Mouse (Mus musculus) CH12F3 (cell line): ENCODE measurements around the gene Fgfr2.

Source experiments
- in situ Hi-C: fragments of 300-500 bp; cut with MboI; formaldehyde crosslinking; loops from 2 replicates; pipeline ENCODE4 v1.14.3; 2020; ENCODE audit warnings: low sequenced_read_pairs

Gene Fgfr2

DNA sequence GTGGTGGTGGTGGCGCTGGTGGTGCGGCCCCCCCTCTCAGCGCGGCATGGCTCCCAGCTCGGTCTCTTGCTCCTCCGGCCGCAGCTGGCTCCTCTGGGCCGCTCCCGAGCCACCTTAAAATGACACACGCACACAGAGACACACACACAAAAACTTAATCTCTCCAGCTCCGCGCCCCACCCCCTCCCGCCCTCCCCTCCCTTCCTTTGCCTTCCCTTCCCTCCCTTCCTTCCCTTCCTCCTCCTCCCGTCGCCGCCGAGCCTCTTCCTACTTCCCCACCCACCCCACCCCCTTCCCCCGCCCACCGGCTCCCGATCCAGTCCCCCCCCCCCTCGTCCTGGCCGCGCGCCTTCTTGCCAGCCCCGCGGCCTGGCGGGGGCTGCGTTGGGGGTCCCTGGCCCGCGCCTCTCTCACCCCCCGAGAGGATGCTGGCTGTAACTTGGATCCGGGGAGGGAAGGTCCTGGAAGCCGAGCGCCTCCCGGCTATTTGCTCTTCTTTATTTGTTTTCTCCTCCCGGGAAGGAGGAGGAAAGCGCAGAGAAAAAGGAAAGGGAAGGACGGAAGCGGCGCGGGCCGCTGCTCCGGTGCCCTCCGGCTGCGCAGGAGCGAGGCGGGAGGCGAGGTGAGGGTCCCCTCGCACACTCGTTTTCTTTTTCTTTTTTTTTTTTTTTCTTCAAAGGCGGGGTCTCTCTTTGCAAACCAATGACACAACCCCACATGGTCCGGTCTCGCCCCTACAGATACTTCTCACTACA lies at the start of gene Fgfr2:
Gene Fgfr2 (minus strand): TSS at position 107 of the 755 bp plus-strand sequence.
- in situ Hi-C loops, result no loop called here

GRCm38 (mm10) chr7:133171403-133172032 lies 48.4 kb upstream of the Fgfr2 start:
- in situ Hi-C loops, result no loop called here

DNA sequence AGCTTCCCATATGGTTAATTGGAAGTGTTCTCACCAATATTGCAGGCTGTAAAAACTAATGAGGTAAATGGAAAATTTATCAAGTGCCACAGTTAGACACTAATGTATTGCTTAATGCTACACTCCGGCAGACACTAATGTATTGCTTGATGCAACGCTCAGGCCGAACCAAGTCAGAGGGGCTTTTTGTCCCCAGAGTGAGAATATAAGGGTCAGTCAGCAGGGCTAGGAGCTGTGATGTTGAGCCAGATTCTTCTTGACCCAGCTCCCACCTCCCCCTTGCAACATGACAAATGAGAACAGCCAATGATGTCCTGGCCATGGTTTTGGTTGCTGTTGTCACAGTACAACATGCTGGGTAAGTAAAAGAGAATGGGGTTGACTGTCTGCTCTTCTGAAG lies 45.8 kb upstream of the Fgfr2 start:
- in situ Hi-C loops, result no loop called here

DNA sequence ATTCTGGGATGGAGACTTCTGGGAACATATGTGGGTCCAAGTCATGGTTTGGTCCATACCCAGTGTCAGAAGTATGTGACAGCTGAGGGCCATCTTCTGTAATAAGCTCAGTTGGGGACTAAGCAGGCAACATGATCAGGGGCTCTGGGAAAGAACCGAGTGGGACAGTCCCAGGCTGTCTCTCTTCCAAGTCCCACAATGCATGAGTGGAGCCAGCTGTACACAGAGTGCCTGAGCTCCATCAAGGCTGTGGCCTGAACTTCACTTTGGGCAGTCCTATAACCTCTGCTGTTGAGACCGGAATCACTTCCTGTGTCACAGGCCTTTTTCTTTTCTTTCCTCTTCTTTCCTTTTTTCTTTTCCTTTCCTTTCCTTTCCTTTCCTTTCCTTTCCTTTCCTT lies 44.8 kb upstream of the Fgfr2 start:
- in situ Hi-C loops, result no loop called here

DNA sequence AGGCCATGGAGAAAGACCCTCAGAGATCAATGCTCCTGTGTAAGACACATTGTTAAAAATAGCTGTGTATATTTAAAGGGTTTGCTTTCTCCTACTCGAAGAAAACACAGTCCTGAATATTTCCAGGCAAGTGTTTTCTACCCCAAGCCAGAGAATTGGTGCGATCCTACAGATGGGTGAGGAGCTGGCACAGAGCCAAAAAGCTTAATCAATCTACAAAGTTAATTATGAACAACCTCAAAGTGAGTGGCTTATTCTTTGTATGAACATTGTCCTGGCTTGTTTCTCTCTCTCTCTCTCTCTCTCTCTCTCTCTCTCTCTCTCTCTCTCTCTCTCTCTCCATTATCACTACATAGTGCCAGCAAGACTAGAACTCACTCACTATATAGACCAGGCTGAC lies 41.6 kb upstream of the Fgfr2 start:
- in situ Hi-C loops, result no loop called here

DNA sequence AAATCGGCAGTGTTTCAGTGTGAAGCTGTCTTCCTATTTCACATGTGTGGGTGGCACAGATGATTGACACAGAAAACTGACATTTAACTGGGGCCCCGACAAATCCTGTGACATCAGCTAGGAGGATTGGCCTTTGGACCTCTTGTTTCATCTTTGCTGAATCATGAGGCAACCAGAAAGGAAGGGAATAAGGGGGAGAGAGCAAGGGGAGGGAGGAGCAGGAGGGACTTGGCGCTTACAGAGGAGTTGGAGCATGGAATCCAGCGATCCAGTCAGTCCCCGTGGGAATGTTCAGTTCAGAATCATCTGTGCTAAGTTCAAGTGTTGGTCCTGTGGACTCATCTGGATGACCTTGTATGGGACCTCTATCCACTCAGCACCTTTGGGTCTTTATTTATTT lies 39.9 kb upstream of the Fgfr2 start:
- in situ Hi-C loops, result no loop called here

GRCm38 (mm10) chr7:133162131-133162530 lies 39.0 kb upstream of the Fgfr2 start:
- in situ Hi-C loops, result no loop called here

DNA sequence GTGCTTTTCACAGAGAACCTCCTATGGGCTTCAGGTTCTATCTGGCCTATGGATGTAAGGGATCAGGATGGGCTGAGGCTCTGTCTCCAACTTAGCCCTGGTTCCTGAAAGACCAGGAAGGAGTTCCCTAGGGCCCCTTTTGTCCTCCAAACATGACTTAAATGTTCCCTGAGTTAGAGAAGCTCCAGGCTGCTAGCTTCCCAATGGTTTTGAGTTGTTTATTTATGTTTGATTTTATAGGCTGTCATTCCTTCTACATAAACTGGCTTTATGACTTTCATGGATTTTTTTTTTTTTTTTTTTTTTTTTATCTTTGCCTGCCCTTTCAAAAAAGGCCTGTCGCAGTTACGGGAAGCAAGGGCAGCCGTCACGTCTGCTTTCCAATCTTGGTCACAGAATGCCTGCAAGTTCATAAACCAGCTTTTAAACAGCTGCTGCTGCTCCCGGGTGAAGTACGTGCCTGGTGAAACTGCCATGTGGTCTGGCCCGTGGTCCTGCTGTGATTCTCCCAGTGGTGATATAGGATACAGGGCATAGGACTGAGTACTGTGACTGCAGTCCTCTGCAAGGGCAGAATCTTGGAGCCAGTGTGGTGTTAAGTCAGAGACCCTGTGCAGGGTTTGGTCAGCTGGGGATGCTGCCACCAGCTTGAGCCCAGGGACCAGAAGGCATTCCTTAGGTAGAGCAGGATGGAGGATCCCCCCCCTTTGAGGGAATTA lies 38.4 kb upstream of the Fgfr2 start:
- in situ Hi-C loops, result no loop called here

- in situ Hi-C loops, result no loop called here
These were observed 36.4 kb upstream of the Fgfr2 start for GRCm38 (mm10) chr7:133159519-133159918.

GRCm38 (mm10) chr7:133155621-133156020 lies 32.5 kb upstream of the Fgfr2 start:
- in situ Hi-C loops, result no loop called here

DNA sequence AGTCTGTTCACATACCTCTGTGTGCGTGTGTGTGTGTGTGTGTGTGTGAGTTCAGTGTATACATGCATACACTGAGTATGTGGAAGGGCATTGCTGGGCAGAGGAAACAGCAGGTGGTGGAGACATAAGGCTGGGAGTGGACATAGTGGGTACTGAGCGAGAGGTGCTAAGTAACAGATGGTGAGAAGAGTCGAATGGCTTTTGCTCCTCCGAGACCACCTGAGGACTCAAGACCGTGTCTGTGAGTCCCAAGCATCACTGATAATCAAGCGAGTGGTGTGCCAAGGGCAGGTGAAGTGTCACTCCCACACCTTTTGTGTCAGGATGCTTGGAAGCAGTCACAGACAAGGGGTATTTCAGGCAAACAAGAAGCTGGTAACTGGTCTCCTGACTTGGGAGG lies 31.7 kb upstream of the Fgfr2 start:
- in situ Hi-C loops, result no loop called here

GRCm38 (mm10) chr7:133139689-133140336 lies 16.7 kb upstream of the Fgfr2 start:
- in situ Hi-C loops, result no loop called here

DNA sequence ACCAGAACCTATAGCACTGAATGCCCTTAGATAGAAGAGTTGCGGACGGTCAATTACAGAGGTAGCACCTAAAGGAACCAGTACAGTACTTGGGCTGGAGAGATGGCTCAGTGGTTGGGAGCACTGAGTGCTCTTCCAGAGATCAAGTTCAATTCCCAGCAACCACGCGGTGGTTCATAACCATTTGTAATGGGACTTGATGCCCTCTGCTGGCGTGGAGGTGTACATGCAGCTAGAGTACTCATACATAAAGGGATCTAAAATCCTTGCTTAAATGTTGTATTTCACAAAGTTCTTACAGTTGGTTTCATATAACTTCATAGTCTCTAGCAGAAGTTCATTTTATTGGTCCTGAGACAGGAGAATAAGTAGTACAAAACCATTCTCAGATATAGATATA lies 10.4 kb upstream of the Fgfr2 start:
- in situ Hi-C loops, result no loop called here

GRCm38 (mm10) chr7:133132702-133133101 lies 9.6 kb upstream of the Fgfr2 start:
- in situ Hi-C loops, result no loop called here

DNA sequence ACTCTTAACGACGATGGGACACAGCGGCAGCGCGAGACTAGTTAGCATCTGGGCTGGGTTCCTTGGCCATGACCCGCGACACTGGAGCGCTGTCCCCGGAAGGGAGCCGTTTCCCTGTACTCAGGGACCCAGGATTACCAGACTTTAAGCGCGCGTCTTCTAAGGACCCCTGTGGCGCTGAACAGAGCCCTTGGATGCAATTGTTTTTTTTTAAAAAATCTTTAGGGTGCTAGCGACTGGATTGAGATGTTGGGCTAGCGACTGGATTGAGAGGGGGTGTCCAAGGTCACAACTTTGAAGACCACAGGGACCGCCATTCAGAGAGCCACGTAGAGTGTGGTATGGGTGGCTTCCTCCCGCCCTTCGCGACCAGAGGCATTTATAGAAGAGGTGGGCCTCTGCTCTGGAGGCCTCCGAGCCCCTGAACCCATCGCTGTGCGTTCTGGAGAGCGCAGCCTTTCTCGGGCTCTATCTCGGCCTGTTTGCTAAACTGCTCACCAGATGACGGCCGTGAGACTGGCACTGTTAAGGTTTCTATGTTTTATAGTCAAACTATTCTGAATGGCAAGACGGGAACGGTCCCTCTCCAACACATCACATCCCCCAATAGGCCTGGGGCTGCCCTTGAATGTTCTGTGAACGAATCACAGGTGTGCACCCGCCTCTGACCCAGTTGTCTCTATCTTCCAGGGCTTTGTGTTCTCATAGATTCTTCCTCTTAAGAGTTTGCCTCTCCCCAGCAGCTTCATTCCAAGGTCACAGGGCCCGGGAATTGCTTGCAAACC lies 1.7 kb upstream of the Fgfr2 start:
- in situ Hi-C loops, result no loop called here

- in situ Hi-C loops, result no loop called here
These were observed 1.0 kb upstream of the Fgfr2 start, which contains the start of gene Ctbp2 for GRCm38 (mm10) chr7:133123999-133124700. Ctbp2 (minus strand) TSS chr7:133124354.

DNA sequence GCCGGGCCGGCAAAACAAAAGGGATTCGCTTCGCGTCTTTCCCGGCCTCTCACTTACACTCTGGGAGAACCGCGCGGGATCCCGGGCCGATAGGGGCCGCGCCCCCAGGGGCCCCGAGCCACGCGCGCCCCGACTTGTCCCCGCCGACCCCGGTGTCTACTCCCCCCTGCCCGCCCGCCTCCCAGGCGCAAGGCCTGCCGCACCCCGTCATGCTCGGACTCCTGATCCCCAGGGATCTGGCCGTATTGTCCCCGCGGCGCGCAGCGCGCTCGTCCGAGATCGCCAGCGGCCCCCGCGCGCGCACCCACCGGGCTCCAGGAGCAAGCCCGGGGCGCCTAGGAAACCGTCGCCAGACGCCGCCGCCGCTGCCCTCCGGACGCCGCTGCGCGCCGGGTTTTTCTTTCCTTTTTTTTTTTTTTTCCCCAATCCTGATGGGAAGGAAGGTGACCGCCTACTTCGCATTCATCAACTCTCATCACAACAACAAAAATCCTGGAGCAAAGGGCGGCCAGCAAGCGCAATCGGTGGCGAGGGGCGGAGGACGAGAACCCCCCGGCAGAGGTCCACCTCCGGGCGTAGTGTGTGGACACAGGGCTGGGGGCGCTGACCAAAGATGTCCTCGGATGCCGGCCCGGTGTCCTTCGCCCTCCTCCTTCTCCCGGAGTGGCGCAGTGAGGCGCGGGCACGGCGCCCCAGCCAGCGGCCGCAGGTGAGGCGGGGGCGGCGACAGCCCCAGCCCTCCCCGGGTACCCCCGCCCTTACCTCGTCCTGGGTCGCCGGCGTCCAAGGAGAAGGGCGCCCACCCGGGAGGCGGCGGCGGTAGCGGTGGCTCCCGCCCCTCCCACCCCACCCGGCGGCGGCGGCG lies 539 bp downstream of the Fgfr2 start:
- in situ Hi-C loops, result no loop called here

DNA sequence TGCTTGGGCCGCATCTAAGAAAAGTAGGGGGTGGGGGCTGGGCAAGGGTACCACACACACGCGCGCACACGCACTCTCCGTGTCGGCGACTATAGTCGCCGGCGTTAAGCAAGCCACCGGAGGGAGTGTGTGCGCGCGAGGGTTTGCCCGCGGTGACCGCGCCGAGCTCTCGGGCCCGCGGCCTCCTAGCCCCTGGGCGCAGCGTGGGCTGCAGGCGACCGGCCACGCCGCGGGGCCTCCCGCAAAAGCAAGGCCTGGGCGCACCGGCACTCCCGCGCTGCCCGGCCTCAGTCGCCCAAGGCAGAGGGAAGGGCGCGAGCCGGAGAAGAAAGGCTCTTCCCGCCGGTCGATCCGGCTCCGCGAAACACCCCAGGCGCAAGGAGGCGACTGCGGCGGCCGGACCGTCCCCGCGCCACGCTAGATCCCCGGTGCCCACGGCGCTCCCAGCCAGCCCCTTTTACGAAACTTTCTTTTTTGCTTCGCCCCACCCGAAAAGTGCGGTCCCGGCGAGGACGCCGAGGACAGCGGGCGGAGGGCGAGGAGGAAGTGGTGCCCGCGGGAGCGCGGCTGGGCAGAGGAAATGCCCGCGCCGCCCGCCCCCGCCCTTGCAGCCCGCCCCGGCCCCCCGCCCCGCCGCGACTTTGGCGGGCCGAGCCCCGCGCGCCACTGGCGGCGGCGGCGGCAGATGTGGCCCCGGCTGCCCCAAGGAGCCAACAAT lies 1.3 kb downstream of the Fgfr2 start:
- in situ Hi-C loops, result no loop called here
